Mouse (Mus musculus) CH12.LX (cell line): ENCODE results near the gene Tnfrsf11a.

Experiments used
- E2F4 ChIP-seq: IDR thresholded peaks from 2 replicates; pipeline ENCODE4 v1.6.1; 2011; ENCODE audit warnings: low read depth, low read length, improper control_type of control experiment; ENCODE audit not compliant: insufficient replicate concordance
- POLR2A ChIP-seq: IDR thresholded peaks from 2 replicates; pipeline ENCODE4 v1.6.1; 2011; ENCODE audit warnings: low read depth, mild to moderate bottlenecking, improper control_type of control experiment, low read length

DNA sequence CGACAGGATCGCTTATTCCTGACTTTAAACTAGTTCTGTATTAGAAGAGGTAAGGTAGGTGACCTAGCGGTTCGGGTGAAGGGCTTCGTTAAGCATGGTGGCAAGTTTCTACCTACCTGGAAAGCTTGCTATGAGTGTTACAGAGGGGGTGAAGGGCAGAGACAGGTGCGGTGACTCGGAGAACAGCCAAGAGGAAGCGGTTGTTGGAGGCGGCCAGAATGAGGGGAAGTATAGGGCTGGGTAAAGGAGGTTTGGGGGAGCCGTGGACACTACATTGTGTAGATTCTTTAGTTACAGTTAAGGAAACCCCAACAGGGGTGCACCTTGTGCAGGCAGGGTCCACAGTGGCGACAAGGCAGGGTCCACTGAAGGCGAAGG is 450 bp upstream of the Tnfrsf11a start:
- no peak for TF ChIP-seq POLR2A
- TF ChIP-seq E2F4, result no peak
